ENCODE assay signal across 8 mouse cellular contexts in the genomic region with DNA sequence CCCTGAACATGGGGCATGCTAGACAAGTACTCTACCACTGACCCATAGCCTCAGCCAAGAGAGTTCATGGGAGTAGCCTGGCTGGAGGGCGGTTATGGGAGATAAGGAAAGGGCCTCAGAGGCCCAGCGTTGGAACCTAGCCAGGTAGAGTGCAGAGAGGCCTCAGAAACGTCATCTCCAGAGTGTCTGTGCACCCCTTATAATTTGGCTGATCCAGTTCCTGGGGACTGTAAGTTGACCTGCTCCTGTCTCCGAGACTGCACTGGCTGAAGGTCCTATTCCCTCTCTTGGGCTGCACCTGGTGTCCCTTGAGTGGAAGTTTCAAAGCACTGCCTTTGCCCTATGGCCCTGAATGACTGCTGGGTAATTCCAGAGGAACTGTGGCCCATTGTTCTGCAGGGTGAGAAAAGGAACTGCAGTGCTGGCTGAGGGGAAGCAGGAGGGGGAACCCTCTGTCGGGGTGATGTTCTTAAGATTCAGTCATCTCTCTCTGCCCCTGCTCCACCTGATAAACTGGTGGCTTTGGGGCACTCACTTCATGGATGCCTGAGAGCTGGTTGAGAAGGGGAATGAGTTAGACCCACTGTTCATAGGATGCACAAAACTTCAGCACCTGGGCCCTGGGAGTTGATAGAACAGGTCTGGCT. TPM values are rescaled to one million over a fixed set of nuclear protein-coding genes. Genes with fewer than 3 reads are reported as not detected.
DNase-seq lines count a peak whose midpoint lies in the region; ATAC-seq and TF ChIP-seq lines count a peak whose summit lies in the region.

No protein-coding gene starts in this region.

- DNase-seq in ovary, adult 18-20 months (ENCODE audit: low spot score), result peak; percentile 24
- no peak for DNase-seq in ovary, postnatal 10 days (ENCODE audit: low spot score)
- peak; percentile 64 to 74 for DNase-seq in heart, adult 2 months
- peak; percentile 40 for DNase-seq in lung, postnatal 10 days
- DNase-seq in right cerebral cortex, postnatal 14 days, result no peak
- DNase-seq in frontal cortex, postnatal 14 days (ENCODE audit: low spot score in 2 of 2), result no peak
- DNase-seq in left cerebral cortex, adult 18-20 months (ENCODE audit: low spot score in 2 of 2), result no peak

- TF ChIP-seq POLR2A in heart, adult 2 months (IDR thresholded peaks at IDR 0.05; ENCODE audit: insufficient read depth, low read depth, low read length), result no peak

- no peak overlapping the region for H3K4me3 ChIP-seq in heart, adult 2 months
- no peak overlapping the region for H3K4me3 ChIP-seq in kidney, embryonic 16.5 days (ENCODE audit: low read length)

- peak; percentile 57; the same call in 1 of the 2 replicates for TF ChIP-seq EP300 in heart, adult 2 months (IDR thresholded peaks at IDR 0.05; ENCODE audit: insufficient read depth, low read depth, low read length)

- WGBS in heart, adult 2 months, result 19% methylated on average over 5 of the region's 5 CpGs
- 27% methylated on average over 5 of the region's 5 CpGs for WGBS in kidney, embryonic 16.5 days

- no peak overlapping the region for H3K4me2 ChIP-seq in kidney, embryonic 16.5 days (replicated peaks; ENCODE audit: low read depth, low read length)

- no peaks in the 10 kb centered on the region for H3K27me3 ChIP-seq in heart, adult 2 months (ENCODE audit: control insufficient read depth, insufficient read depth, low read length)
- no peaks in the 10 kb centered on the region for H3K27me3 ChIP-seq in kidney, embryonic 16.5 days (ENCODE audit: insufficient read depth, low read length)

- peaks cover 29% of the 10 kb centered on the region for H3K4me1 ChIP-seq in heart, adult 2 months (ENCODE audit: control insufficient read depth, insufficient read depth, low read length)
- H3K4me1 ChIP-seq in kidney, embryonic 16.5 days (ENCODE audit: insufficient read depth, low read length), result peaks cover 14% of the 10 kb centered on the region

- no peaks in the 10 kb centered on the region for H3K9me3 ChIP-seq in kidney, embryonic 16.5 days (ENCODE audit: low read length)

- no peaks in the 10 kb centered on the region for H3K79me2 ChIP-seq in heart, adult 2 months (replicated peaks; ENCODE audit: control insufficient read depth, insufficient read depth, low read length)

- no peak overlapping the region for H3K9ac ChIP-seq in heart, adult 2 months (ENCODE audit: low read depth, low read length)
- no peak overlapping the region for H3K9ac ChIP-seq in kidney, embryonic 16.5 days (replicated peaks; ENCODE audit: low read length)

- TF ChIP-seq CTCF in heart, adult 2 months (IDR thresholded peaks at IDR 0.05), result peak; percentile 24; the same call in 1 of the 2 replicates

- ATAC-seq in kidney, embryonic 16.5 days (ENCODE audit: low FRiP score, low TSS enrichment), result no peak; the same call in 1 of the 2 replicates

- peak overlapping the region; percentile 31 for H3K27ac ChIP-seq in heart, adult 2 months
- H3K27ac ChIP-seq in kidney, embryonic 16.5 days (ENCODE audit: low read length), result peak overlapping the region; percentile 52

- intact Hi-C loops in heart, adult 2 months (cut with DNase I), result loop anchor here (2.0 kb wide), 2 partner anchors 29 to 63 kb away; no protein-coding TSS in a partner anchor

- H3K36me3 ChIP-seq in heart, adult 2 months (ENCODE audit: control insufficient read depth, insufficient read depth, low read length), result peaks cover 9% of the 10 kb centered on the region
- H3K36me3 ChIP-seq in kidney, embryonic 16.5 days (ENCODE audit: insufficient read depth, low read length), result no peaks in the 10 kb centered on the region

RNA-seq across cellular contexts. Expression of gene Dapk2, which starts 55.5 kb away (rescaled TPM):
- 1 to 10 TPM; 5.8 TPM for total RNA-seq in heart, adult 2 months (2021)
- 5.6 and 8.5 TPM in 2 replicates for polyA plus RNA-seq in heart, adult 2 months (2012; rRNA removed)
- polyA plus RNA-seq in kidney, embryonic 16.5 days (2015; fragmentation: Nextera tagmentation; extraction: Ambion mirVana), result 4.7 and 4.9 TPM in 2 replicates
- total RNA-seq in left cerebral cortex, adult 18-20 months (2021), result 1 to 10 TPM; 2.5 to 2.7 TPM

Comparison
In these comparisons a context has a peak if more than half of its experiments do, and no peak if none do; other contexts are left out.
1. DNase-seq: peak in ovary, adult 18-20 months (single experiment), heart, adult 2 months (2 of 2) and lung, postnatal 10 days (single experiment); none in ovary, postnatal 10 days (single experiment), right cerebral cortex, postnatal 14 days (single experiment), frontal cortex, postnatal 14 days (0 of 2) and left cerebral cortex, adult 18-20 months (0 of 2).